Mouse (Mus musculus): ENCODE data around the gene Apobec4.

Apobec4 gene

DNA sequence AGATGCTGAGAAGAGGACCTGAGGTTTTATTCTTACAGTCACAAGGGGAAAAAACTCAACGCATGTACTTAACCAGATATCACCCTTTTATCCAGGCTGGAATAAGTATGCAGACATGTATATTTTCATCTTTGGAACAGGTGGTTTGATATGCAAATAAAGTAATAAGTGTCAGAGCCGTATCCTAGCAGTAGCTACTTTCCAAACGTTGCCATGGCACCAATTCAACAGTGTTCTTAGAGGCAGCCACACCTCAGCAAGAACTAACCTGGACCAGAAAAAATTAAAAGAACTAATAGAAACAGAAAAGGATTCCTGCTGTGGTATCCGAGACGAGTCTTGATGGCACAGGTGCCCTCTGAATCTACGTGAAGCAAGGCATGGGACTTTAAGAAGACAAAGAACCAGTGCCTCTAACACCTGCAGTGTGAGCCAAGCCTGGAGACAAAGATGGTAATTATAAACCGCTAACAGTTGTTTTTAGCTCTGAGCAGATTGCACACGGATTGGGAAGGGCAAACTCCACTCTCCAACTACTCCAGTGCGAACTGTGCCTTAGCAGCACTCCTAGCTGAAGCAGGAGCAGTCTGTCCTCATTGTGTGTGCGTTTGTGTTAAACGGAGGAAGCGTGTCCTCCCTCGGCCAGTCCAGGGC lies at the start of gene Apobec4:
Apobec4 (plus strand) TSS at position 240 of the 654 bp plus-strand sequence.
- no peak for DNase-seq (ENCODE audit: low spot score)

DNA sequence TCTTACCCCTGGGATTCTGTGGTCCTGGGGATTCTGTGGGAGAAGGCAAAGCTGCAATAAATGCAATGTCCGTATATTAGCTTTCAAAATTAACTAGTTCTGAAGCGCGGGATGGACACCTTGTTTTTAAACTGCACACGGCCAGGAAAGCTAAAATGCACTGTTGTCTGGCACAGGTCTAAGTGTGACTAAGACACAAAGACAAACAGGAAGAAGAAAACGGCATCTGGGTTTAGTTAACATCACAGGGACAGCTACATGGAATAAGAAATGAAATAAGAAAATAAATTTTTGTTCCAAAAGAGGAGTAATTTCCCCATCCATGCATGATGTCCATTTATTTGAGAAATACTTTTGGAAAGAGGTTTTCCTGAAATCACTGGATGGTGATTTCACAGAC lies 49.3 kb upstream of the Apobec4 start:
- no peak for DNase-seq (ENCODE audit: low spot score)

GRCm38 (mm10) chr1:152702920-152703319 lies 47.4 kb upstream of the Apobec4 start:
- no peak for DNase-seq (ENCODE audit: low spot score)

DNA sequence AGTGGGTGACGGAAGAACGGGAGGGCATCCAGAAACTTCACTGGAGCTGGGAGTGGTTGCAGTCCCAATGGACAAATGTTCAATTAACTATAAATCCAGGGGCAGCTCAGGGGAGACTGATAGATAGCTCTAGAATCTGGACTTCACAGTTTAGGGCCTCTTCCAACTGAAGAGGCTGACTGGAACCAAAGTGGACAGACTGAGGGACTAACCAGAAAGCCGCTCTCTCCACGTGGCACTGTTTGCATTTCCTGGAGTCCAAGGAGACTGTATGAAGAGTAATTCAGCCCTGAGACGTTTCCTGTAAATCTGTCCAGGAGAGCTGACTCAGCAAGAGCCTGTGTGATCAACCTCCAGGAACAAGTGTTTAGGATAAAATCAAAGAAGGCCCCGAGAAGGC lies 46.4 kb upstream of the Apobec4 start:
- no peak for DNase-seq (ENCODE audit: low spot score)

GRCm38 (mm10) chr1:152707560-152707959 lies 42.8 kb upstream of the Apobec4 start:
- DNase-seq (ENCODE audit: low spot score) = no peak

DNA sequence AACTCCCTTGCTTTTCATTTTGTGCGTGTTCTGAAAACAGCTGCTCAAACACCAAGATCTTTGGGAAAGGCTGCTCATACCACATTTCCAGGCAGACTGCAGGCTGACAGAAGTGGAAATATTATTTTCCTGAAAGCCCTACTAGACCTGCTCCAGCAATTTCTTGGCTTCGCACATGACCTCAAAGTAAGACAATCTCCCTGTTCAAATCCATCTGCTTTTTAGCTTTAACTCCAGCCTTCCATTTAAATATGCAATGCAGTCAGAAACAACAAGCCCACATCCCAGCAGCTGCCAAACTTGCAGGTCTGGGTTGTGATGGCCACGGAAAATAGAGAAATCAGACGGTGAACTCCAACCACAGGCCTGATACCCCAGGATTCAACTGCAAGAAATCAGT lies 39.3 kb upstream of the Apobec4 start:
- no peak for DNase-seq (ENCODE audit: low spot score)

GRCm38 (mm10) chr1:152713924-152714323 lies 36.4 kb upstream of the Apobec4 start:
- DNase-seq (ENCODE audit: low spot score) = no peak

DNA sequence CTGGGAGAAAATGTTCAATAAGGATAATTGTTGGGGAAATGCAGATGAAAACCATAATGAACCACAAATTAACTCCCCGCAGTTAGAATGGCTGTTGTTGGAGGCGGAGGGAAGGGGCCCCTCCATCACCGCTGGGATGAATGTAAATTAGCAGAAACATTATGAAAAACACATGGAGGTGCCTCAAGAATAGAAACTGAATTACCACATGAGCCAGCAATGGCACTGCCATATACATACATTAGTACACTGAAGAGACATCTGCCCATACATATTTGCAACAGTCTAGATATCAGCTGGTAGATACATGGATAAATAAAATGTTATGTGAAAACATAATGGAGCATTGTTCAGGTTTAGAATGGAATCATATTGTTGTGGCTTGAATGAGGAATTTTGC lies 35.9 kb upstream of the Apobec4 start:
- no peak for DNase-seq (ENCODE audit: low spot score)

GRCm38 (mm10) chr1:152717329-152717728 lies 33.0 kb upstream of the Apobec4 start:
- no peak for DNase-seq (ENCODE audit: low spot score)

DNA sequence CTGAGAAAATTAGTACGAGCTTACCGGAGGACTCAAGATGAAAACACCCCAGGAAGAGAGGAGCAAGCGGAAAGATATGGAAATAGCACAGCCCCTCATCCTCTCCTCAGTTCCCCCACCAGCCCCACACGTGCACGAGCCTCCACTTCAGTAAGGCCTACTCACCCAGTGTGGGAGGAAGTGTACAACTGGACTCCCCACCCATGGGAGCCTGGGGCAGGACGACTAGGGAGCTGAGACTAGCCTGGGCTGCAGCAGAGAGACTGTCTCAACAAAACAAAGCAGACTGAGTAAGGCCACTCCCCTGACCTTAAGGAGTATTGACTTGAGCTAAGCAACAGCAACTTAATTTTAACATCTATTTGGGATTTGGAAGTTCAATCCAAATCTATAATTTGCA lies 32.2 kb upstream of the Apobec4 start:
- DNase-seq (ENCODE audit: low spot score) = no peak

DNA sequence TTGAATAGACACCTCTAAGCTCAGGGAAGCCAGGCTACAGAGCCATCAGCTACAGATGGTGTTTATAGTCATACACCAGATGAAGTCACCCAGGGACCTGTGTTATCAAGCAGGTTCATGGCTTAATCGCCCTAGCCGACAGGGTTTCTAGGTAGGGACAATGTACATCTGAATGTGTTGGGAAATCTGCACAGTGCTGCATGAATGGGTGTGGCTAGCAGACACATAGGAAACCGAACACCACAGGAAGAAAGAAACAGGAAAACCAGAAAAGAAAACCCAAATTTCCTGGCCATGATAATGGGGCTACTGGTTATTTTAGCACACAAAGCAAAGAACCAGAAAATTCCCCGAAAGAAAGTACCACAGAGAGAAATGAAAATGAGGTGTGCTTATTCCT lies 29.4 kb upstream of the Apobec4 start:
- no peak for DNase-seq (ENCODE audit: low spot score)

DNA sequence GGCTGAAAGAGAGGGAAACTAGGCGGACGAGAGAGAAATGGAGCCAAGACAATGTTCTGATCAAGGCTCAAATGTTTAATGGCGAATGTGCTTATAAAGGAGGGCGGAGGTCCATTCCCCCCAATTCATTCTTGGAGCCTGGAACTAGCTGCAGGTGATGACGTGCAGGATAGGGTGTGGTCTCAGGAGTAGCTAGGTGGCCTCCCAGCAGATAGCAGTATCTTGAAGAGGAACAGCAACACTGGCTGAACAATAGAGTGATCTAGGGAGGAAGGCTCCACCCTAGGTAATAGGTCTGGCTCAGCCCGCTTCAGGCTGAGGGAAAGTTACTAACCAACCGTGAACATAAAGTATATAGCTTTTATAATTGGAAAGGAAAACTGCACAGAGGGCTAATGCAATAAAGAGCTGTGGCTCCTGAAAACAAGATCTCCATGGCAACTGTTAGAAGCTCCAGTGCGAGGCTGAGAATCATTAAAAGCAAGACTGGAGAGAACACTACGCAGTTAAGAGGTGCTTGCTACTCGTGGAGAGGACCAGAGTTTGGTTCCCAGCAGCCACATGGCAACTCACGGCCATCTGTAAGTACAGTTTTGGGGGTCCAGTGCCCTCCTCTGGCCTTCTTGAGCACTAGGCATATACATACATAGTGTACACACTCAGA lies 28.7 kb upstream of the Apobec4 start:
- DNase-seq (ENCODE audit: low spot score) = no peak

DNA sequence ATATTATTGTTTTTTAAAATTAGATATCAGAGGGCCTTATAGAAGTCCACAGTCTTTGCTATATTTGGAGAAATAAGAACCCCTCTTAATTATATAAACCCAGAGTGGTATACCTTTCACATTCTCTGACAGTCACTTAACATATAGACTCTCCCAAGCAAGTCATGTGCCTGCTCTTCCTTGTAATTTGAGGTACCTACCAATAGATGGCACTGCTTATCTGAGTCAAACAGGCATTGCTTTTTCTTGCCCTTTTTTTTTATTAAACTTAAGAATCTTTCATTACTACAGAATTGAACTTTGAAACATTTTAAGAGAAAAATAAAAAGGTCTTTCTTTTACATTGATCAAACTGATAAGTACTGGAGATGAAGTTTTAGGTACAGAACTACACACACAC lies 26.1 kb upstream of the Apobec4 start:
- no peak for DNase-seq (ENCODE audit: low spot score)

DNA sequence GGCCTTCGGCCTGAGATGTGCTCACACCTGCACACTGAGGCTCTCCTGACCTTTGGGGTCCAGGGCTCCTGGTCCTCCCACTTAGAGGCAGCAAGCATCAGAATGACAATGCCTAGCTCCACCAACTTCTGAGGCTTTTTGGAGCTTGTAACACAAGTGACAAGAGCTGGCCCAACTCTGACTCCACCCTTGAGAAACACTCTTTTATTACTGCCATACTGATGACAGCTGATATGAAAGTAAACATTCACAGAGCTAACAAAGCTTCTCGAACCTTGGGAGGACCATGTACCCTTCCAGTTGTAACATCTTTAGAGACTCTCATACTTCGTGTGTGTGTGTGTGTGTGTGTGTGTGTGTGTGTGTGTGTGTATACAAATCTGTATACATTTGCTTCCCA lies 24.3 kb upstream of the Apobec4 start:
- no peak for DNase-seq (ENCODE audit: low spot score)

DNA sequence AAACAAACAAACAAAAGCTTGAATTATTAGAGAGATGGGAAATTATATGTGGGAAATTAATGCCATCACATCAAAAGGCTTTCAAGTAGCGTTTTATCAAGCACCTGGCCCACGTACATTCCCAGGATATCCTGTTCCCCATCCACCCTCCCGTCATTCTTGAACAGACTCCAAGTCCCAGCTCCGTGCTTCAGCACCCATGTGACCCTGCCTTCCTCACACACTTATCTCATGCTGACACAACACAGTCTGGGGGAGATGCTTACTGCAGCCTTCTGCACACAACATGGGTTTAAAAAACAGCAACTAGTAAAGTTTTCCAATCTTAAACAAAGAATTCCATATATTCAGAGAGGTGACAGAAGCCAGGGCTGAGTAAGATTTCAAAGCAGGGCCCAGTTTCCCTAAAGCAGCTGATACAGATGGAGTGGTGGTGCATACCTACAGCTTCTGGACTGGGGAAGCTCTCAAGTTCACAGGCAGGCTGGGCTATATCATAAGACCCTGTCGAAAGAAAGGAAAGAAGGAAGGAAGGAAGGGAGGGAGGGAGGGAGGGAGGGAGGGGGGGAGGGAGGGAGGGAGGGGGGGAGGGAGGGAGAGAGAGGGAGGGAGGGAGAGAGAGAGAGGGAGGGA lies 22.6 kb upstream of the Apobec4 start:
- no peak for DNase-seq (ENCODE audit: low spot score)

DNA sequence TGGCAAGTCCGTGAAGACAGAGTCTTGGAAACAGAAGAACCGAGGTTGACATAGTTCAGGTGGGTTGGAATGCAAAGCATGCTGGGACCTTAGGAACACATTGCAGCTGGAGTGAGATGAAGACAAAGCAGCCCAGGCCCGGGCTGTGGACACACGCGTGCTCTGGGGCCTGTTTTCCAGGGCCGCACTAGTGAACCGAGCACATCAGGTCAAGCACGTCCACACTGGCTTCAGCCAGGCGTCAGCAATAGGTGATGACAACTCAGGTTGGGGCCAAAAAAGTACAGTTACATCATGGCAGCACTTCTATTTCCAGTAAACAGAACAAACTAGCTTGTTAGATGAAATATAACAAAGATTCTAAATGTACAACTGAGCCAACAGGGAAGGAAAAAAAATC lies 11.6 kb upstream of the Apobec4 start:
- DNase-seq (ENCODE audit: low spot score) = no peak

- no peak for DNase-seq (ENCODE audit: low spot score)
Measured at GRCm38 (mm10) chr1:152739374-152739773, 11.0 kb upstream of the Apobec4 start.

DNA sequence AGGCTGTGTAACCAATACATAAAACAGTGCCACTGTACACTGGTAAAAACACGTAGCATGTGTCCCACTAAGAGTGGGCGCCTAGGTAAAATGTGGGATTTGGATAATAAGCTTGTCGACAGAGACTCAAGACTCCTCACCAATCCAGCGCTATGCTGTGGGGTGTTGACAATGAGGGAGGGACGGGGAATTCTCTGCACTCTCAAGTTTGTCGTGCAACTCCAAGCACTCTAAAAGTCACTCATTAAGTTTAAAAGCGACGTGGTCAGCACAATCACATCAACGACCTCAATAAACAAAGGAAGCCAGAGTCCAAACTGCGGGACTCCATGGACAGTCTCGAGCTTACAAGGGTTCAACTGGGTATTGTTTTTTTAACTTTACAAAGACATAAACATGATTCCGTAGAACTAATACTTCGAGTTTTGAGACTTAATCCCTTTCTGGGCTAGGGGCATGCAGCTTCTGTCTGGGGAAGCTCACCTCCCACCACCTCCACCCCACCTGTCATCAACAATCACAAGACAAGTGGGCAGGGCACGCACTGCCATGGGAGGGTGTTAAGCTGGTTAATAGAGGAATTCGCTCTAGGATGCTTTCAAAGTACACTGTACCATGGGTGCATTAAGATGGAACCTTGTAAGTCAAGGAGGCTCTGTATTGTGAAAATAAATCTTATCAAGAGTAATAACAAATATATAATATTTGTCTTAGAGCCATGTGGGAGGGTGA lies 7.1 kb upstream of the Apobec4 start:
- DNase-seq (ENCODE audit: low spot score) = no peak

GRCm38 (mm10) chr1:152746426-152746825 lies 3.9 kb upstream of the Apobec4 start:
- peak; percentile 68 for DNase-seq (ENCODE audit: low spot score)

GRCm38 (mm10) chr1:152749276-152749675 lies 1.1 kb upstream of the Apobec4 start:
- no peak for DNase-seq (ENCODE audit: low spot score)

GRCm38 (mm10) chr1:152761791-152762190 lies 11.4 kb downstream of the Apobec4 start:
- no peak for DNase-seq (ENCODE audit: low spot score)

GRCm38 (mm10) chr1:152766032-152766772 lies 15.9 kb downstream of the Apobec4 start, which contains the start of the genes Rgl1 and Arpc5:
TSS of gene Rgl1 (minus strand) at chr1:152766351.
TSS of gene Arpc5 (plus strand) at chr1:152766542.
- peak; percentile 98 for DNase-seq (ENCODE audit: low spot score)
